Mouse (Mus musculus) E14TG2a.4 (cell line): ENCODE data around the gene Psmd3.

Source experiments
- CTCF ChIP-seq: conservative IDR thresholded peaks from 2 replicates; pipeline ENCODE4 v1.5.1; 2014; ENCODE audit warnings: low read length
- NANOG ChIP-seq: IDR thresholded peaks from 2 replicates; pipeline ENCODE4 v1.6.1; 2014; ENCODE audit warnings: borderline replicate concordance, low read length, mixed read lengths

DNA sequence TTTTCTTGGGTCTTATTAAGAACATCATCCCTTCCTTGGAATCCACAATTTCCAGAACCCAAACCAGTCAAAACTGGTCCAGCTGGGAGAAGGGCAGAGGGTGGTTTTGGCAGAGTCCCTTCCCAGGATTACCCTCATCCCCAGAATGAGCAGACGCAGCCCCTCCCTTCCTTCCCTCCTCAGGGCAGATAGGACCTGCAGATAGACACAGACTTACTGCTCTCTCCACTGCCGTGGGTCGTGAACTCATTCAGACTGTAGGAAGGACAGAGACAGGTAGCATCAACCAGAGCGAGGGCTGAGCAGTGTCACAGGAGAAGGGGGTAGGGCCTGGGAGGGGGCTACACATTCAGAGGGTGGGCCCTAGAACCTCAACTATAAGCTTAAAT lies 28.7 kb downstream of the Psmd3 start:
- TF ChIP-seq CTCF (no peak), NANOG (no peak)
